Mouse (Mus musculus) small intestine, adult 10 weeks (tissue): ENCODE measurements around the gene Klhl8. TPM values are rescaled to one million over a fixed set of nuclear protein-coding genes. Genes with fewer than 3 reads are reported as not detected.

ENCODE experiments used
- polyA plus RNA-seq: library from polyadenylated mRNA; stranded (reverse); fragments of 350-450 nt; fragmentation: Illumina TruSeq; extraction: RNeasy Lipid Tissue Mini Kit (QIAGEN cat#74804); gene quantifications from one replicate; pipeline ENCODE4 v1.2.3, GENCODE M21; 2014; ENCODE audit warnings: low replicate concordance

Klhl8 gene
- polyA plus RNA-seq: 0.78 TPM

DNA sequence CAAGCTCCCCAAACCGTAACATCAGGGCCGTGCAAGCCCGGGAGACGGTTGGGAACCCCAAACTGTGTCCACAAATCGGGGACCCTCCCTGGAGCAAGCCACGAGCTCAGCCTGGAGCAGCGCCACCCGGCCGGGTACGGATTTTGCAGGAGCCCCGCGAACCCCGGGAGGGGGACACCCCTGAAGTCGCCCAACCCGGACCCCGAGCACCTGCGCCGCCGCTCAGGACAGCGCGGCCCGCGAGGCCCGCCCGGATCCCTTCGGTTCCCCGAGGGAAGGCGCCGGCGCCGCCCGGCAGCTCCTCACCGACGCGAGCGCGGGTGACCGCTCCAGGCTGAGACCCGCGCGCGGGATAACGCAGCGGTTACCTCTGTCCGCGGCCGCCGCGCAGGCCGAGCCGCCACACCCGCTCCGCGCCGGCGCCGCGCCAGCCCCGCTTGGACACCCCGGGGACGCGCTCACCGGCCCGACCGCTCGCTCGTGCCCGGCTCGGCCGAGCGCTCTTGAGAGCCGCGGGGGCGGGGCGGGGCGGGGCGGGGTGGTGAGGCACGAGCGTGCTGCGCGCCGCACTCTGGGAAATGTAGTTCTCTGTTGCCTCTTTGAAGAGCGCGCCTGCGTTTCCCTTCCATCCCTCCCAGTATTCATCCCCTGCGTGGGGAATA is at the start of gene Klhl8:
Gene Klhl8 (minus strand): TSS at position 512 of the 662 bp plus-strand sequence.

Other genes with a start within 250 kb of the Klhl8 start
- gene Aff1, start 218.9 kb downstream of the Klhl8 start, polyA plus RNA-seq: 18.0 TPM
- gene Hsd17b13, start 66.2 kb upstream of the Klhl8 start, polyA plus RNA-seq: 137 TPM
- gene Hsd17b11, start 110.7 kb upstream of the Klhl8 start, polyA plus RNA-seq: 536 TPM
- 8.6 TPM for gene Nudt9, start 135.0 kb upstream of the Klhl8 start, polyA plus RNA-seq
- not detected for gene Gm17660, start 166.3 kb upstream of the Klhl8 start, polyA plus RNA-seq
- gene Sparcl1, start 202.5 kb upstream of the Klhl8 start, polyA plus RNA-seq: 116 TPM